Mouse (Mus musculus): ENCODE results near the gene Fras1. TPM values are rescaled to one million over a fixed set of nuclear protein-coding genes. Genes with fewer than 3 reads are reported as not detected.

Gene Fras1
- 1.5 TPM for polyA plus RNA-seq (2012; fragmentation: generic; extraction: Trizol)

DNA sequence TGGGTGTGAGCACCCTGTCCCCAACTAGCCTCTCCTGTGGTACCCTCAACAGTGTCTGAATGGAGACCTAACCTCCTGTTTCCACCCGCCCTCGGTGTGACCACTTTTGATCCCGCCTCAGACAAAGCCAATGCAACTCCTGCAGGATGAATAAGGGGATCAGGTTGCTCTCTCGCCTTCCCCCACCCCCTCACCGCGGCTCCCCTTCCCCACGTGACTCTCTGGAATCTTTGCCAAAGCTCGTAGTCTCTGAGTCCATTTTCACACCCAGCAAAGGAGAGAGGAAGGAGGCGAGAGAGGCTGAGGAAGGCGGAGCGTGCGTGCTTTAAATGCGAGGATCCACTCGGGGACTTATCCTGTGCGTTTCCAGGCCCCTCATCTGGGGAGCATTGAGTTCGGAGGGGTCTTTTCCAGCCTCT, at the start of gene Fras1:
Gene Fras1 (plus strand): TSS at position 389 of the 419 bp plus-strand sequence.
- Histone ChIP-seq H3K36me3 (ENCODE audit: control insufficient read depth, insufficient read depth) (no peaks in the 10 kb centered on the region), H3K79me2 (ENCODE audit: control insufficient read depth, insufficient read depth) (no peaks in the 10 kb centered on the region), H3K4me2 (ENCODE audit: low read depth) (peak within 1 kb of the TSS; percentile 94), H3K27me3 (ENCODE audit: control insufficient read depth, insufficient read depth, insufficient read length) (peaks cover 7% of the 10 kb centered on the region), H3K4me3 (peak within 1 kb of the TSS; percentile 22), H3ac (ENCODE audit: control insufficient read depth, insufficient read length) (peak within 1 kb of the TSS; percentile 3)
- peak; percentile 61 for TF ChIP-seq USF1 (IDR thresholded peaks at IDR 0.05; ENCODE audit: low read depth)
- no peak for TF ChIP-seq REST (IDR thresholded peaks at IDR 0.05; ENCODE audit: insufficient read depth, insufficient read length)

DNA sequence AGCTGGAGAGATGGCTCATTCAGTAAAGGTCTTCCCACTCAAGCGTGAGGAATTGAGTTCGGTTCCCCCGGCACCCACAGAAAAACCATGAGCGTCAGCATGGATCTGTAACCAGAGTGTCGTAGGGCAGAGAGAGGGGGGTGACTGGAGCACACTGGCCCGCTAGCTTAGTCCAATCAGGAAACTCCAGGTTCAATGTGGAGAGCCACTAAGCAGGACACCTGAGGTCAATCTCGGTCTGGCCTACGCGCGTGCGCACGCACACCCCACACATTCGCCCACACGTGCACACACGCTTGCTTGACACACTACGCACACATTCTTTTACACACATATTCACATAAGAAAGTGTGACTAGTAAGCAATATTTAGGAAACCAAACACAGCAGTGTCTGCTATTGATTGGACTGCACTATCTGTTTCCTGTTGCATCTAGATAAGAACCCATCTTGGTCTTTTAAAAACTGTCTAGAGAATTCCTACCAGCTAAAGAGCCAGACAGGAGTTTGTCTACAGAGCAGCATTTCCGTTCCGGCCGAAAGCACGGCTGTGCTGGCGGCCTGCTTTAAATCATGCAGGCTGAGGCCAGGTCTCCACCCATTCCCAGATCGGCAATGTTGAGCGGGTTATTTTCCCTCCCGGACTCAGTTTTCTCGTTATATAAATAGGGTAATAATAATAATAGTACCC, 42.6 kb upstream of the Fras1 start:
- H3K4me2 ChIP-seq (ENCODE audit: low read depth) = peak overlapping the region; percentile 30
- H3ac ChIP-seq (ENCODE audit: control insufficient read depth, insufficient read length) = no peak overlapping the region
- H3K36me3 ChIP-seq (ENCODE audit: control insufficient read depth, insufficient read depth) = no peaks in the 10 kb centered on the region
- no peaks in the 10 kb centered on the region for H3K79me2 ChIP-seq (ENCODE audit: control insufficient read depth, insufficient read depth)
- H3K27me3 ChIP-seq (ENCODE audit: control insufficient read depth, insufficient read depth, insufficient read length) = no peaks in the 10 kb centered on the region
- H3K4me3 ChIP-seq = no peak overlapping the region
- TF ChIP-seq TCF3 (IDR thresholded peaks at IDR 0.05; ENCODE audit: insufficient read length, low read depth) (no peak), SRF (IDR thresholded peaks at IDR 0.05; ENCODE audit: control insufficient read depth, insufficient read length, low read depth) (no peak), MYOG (IDR thresholded peaks at IDR 0.05; ENCODE audit: control insufficient read depth in 1 of 3, insufficient read depth in 1 of 3, insufficient read length in 2 of 3, low read depth in 2 of 3) (no peak), POLR2AphosphoS2 (IDR thresholded peaks at IDR 0.05; ENCODE audit: insufficient read length, low read depth) (no peak)

DNA sequence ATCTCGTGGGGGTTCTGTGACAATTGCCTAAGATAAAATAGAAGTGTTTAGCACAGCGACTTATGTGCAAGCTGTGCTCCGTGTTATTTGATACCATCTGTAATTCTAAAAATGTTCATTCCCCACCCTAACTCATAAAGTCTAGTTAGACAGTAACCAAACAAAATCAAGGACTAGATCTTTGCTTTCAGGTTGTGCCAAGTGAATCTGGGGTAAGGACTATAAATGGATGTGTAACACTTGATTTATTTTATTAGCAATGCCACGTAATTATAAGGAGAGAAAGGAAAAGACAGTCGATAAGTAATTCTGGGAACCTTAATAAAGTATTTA, 42.1 kb upstream of the Fras1 start:
- Histone ChIP-seq H3K79me2 (ENCODE audit: control insufficient read depth, insufficient read depth) (no peaks in the 10 kb centered on the region), H3K4me2 (ENCODE audit: low read depth) (peak overlapping the region; percentile 30), H3K27me3 (ENCODE audit: control insufficient read depth, insufficient read depth, insufficient read length) (no peaks in the 10 kb centered on the region), H3ac (ENCODE audit: control insufficient read depth, insufficient read length) (no peak overlapping the region), H3K4me3 (no peak overlapping the region), H3K36me3 (ENCODE audit: control insufficient read depth, insufficient read depth) (no peaks in the 10 kb centered on the region)
- no peak for TF ChIP-seq MAX (IDR thresholded peaks at IDR 0.05; ENCODE audit: low read depth)
- TF ChIP-seq MYOG (IDR thresholded peaks at IDR 0.05; ENCODE audit: control insufficient read depth in 1 of 3, insufficient read depth in 1 of 3, insufficient read length in 2 of 3, low read depth in 2 of 3) = no peak
- TF ChIP-seq TCF12 (IDR thresholded peaks at IDR 0.05; ENCODE audit: insufficient read depth, poor library complexity, severe bottlenecking) = no peak
- TF ChIP-seq REST (IDR thresholded peaks at IDR 0.05; ENCODE audit: insufficient read depth, insufficient read length) = no peak
- no peak for TF ChIP-seq MYOD1 (IDR thresholded peaks at IDR 0.05; ENCODE audit: control insufficient read depth in 1 of 3, insufficient read length in 2 of 3, low read depth in 2 of 3)
- no peak for TF ChIP-seq TCF3 (IDR thresholded peaks at IDR 0.05; ENCODE audit: insufficient read length, low read depth)
- no peak for TF ChIP-seq E2F4 (IDR thresholded peaks at IDR 0.05; ENCODE audit: insufficient read depth)
- TF ChIP-seq USF1 (IDR thresholded peaks at IDR 0.05; ENCODE audit: low read depth) = no peak
- TF ChIP-seq SRF (IDR thresholded peaks at IDR 0.05; ENCODE audit: control insufficient read depth, insufficient read length, low read depth) = no peak
- TF ChIP-seq CEBPB (IDR thresholded peaks at IDR 0.05; ENCODE audit: insufficient read depth, poor library complexity, severe bottlenecking) = no peak
- TF ChIP-seq POLR2AphosphoS2 (IDR thresholded peaks at IDR 0.05; ENCODE audit: insufficient read length, low read depth) = no peak
- no peak for TF ChIP-seq POLR2A (IDR thresholded peaks at IDR 0.05; ENCODE audit: insufficient read length, low read depth)

DNA sequence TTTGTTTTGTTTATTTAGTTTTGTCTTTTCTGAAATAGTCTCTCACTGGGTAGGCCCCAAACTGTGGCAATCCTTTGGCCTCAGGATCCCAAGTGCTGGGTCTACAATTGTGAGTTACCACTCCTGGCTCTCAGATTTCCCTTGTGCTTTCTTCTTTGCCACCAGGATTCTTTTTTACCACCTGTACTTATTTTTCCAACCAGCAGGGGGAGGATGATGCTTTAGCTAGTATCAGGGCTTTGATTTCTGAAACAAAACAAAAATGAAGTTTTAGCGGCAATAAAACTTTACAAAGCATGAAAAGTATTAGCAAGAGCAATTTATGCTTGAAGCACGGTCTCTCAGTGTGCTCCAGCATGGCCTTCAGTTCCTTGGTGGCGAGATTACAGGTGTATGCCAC, 39.8 kb upstream of the Fras1 start:
- no peak overlapping the region for H3ac ChIP-seq (ENCODE audit: control insufficient read depth, insufficient read length)
- no peak overlapping the region for H3K4me2 ChIP-seq (ENCODE audit: low read depth)
- no peaks in the 10 kb centered on the region for H3K36me3 ChIP-seq (ENCODE audit: control insufficient read depth, insufficient read depth)
- H3K4me3 ChIP-seq = no peak overlapping the region
- no peak for TF ChIP-seq TCF3 (IDR thresholded peaks at IDR 0.05; ENCODE audit: insufficient read length, low read depth)
- no peak for TF ChIP-seq USF1 (IDR thresholded peaks at IDR 0.05; ENCODE audit: low read depth)
- TF ChIP-seq REST (IDR thresholded peaks at IDR 0.05; ENCODE audit: insufficient read depth, insufficient read length) = no peak
- no peak for TF ChIP-seq MYOG (IDR thresholded peaks at IDR 0.05; ENCODE audit: control insufficient read depth in 1 of 3, insufficient read depth in 1 of 3, insufficient read length in 2 of 3, low read depth in 2 of 3)
- no peak for TF ChIP-seq CEBPB (IDR thresholded peaks at IDR 0.05; ENCODE audit: insufficient read depth, poor library complexity, severe bottlenecking)
- TF ChIP-seq POLR2AphosphoS2 (IDR thresholded peaks at IDR 0.05; ENCODE audit: insufficient read length, low read depth) = no peak
- no peak for TF ChIP-seq SRF (IDR thresholded peaks at IDR 0.05; ENCODE audit: control insufficient read depth, insufficient read length, low read depth)
- no peak for TF ChIP-seq TCF12 (IDR thresholded peaks at IDR 0.05; ENCODE audit: insufficient read depth, poor library complexity, severe bottlenecking)
- no peak for TF ChIP-seq MYOD1 (IDR thresholded peaks at IDR 0.05; ENCODE audit: control insufficient read depth in 1 of 3, insufficient read length in 2 of 3, low read depth in 2 of 3)
- no peak for TF ChIP-seq MAX (IDR thresholded peaks at IDR 0.05; ENCODE audit: low read depth)
- no peak for TF ChIP-seq POLR2A (IDR thresholded peaks at IDR 0.05; ENCODE audit: insufficient read length, low read depth)
- no peak for TF ChIP-seq E2F4 (IDR thresholded peaks at IDR 0.05; ENCODE audit: insufficient read depth)
- no peaks in the 10 kb centered on the region for H3K79me2 ChIP-seq (ENCODE audit: control insufficient read depth, insufficient read depth)
- H3K27me3 ChIP-seq (ENCODE audit: control insufficient read depth, insufficient read depth, insufficient read length) = no peaks in the 10 kb centered on the region

DNA sequence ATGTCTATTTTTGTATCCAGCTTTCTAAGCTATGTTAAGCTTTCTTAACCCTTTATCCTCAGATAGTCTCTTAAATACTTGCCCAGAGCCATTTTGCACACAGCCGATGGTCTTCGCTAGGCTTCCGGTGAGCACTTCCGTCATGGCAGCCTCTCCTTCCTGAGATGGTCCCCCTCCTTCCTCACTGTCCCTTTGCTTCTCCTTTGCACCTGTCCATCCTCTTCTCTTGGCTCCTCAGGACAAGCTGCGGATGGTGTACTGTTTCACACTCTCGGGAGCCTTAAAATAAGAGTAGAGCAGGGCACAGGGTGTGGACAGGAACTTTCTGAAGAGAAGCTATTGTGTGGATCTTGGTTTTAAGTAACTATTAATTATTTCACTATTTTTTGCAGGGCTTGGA, 33.2 kb upstream of the Fras1 start:
- no peak overlapping the region for H3K4me2 ChIP-seq (ENCODE audit: low read depth)
- TF ChIP-seq REST (IDR thresholded peaks at IDR 0.05; ENCODE audit: insufficient read depth, insufficient read length) (no peak), MYOD1 (IDR thresholded peaks at IDR 0.05; ENCODE audit: control insufficient read depth in 1 of 3, insufficient read length in 2 of 3, low read depth in 2 of 3) (peak; percentile 18 to 82 (median 64)), CEBPB (IDR thresholded peaks at IDR 0.05; ENCODE audit: insufficient read depth, poor library complexity, severe bottlenecking) (no peak), E2F4 (IDR thresholded peaks at IDR 0.05; ENCODE audit: insufficient read depth) (no peak), USF1 (IDR thresholded peaks at IDR 0.05; ENCODE audit: low read depth) (no peak), TCF12 (IDR thresholded peaks at IDR 0.05; ENCODE audit: insufficient read depth, poor library complexity, severe bottlenecking) (no peak), MYOG (IDR thresholded peaks at IDR 0.05; ENCODE audit: control insufficient read depth in 1 of 3, insufficient read depth in 1 of 3, insufficient read length in 2 of 3, low read depth in 2 of 3) (peak in 1 of 3 experiments; percentile 12)
- H3K27me3 ChIP-seq (ENCODE audit: control insufficient read depth, insufficient read depth, insufficient read length) = no peaks in the 10 kb centered on the region
- no peak overlapping the region for H3ac ChIP-seq (ENCODE audit: control insufficient read depth, insufficient read length)
- no peaks in the 10 kb centered on the region for H3K36me3 ChIP-seq (ENCODE audit: control insufficient read depth, insufficient read depth)
- no peaks in the 10 kb centered on the region for H3K79me2 ChIP-seq (ENCODE audit: control insufficient read depth, insufficient read depth)
- H3K4me3 ChIP-seq = no peak overlapping the region
